Mouse (Mus musculus) B cell, adult (primary cell): Measurements from ENCODE around the gene Prkar2b. TPM values are rescaled to one million over a fixed set of nuclear protein-coding genes. Genes with fewer than 3 reads are reported as not detected.

Source experiments
- total RNA-seq: library from RNA; stranded (reverse); gene quantifications from 4 replicates; pipeline ENCODE4 v1.2.4, GENCODE M21; 2023; ENCODE audit not compliant: inconsistent age

The Prkar2b gene
- total RNA-seq = 1.3 to 2.1 TPM (median 1.4 TPM) in 4 replicates

GRCm38 (mm10) chr12:32061090-32061930 is at the start of gene Prkar2b:
Gene Prkar2b, minus strand, starts transcription at chr12:32061296.

GRCm38 (mm10) chr12:31949759-31950658 is 111.1 kb downstream of the Prkar2b start, which contains the start of gene Hbp1:
Gene Hbp1, minus strand, starts transcription at chr12:31950535.

Other genes with a start within 250 kb of the Prkar2b start
- gene Hbp1, start 110.8 kb downstream of the Prkar2b start, total RNA-seq = 105 to 123 TPM (median 118 TPM) in 4 replicates
- 57.0 to 64.6 TPM (median 57.8 TPM) in 4 replicates for gene Pik3cg, start 147.4 kb upstream of the Prkar2b start, total RNA-seq